Mouse (Mus musculus): ENCODE measurements around the gene Hmox2. TPM values are rescaled to one million over a fixed set of nuclear protein-coding genes. Genes with fewer than 3 reads are reported as not detected.
"Not testable (repeated sequence)": the region's sequence is repeated elsewhere in the genome, so short reads cannot be mapped to it uniquely, and the experiment has no call there.

Hmox2 gene
- polyA plus RNA-seq (2016; fragmentation: Nextera tagmentation; extraction: Ambion mirVana), result 88.9 and 90.0 TPM in 2 replicates

- Histone ChIP-seq H3K4me1 (peaks cover 5% of the 10 kb centered on the region), H3K9me3 (no peaks in the 10 kb centered on the region), H3K4me2 (replicated peaks) (peak within 1 kb of the TSS; percentile 74), H3K27ac (0 out of 2 replicates have a peak within 1 kb of the TSS, but pooled peaks have one; percentile 59), H3K9ac (peak within 1 kb of the TSS; percentile 83), H3K27me3 (replicated peaks) (no peaks in the 10 kb centered on the region), H3K36me3 (no peaks in the 10 kb centered on the region), H3K4me3 (peak within 1 kb of the TSS; percentile 89)
- WGBS, result 6% methylated on average over 35 of the region's 35 CpGs
- ATAC-seq (ENCODE audit: low FRiP score, low read depth), result peak; percentile 95
Observed at GRCm38 (mm10) chr16:4725780-4726527, at the start of gene Hmox2. Gene Hmox2 (plus strand): TSS chr16:4726361.

- no peak overlapping the region for H3K4me2 ChIP-seq (replicated peaks)
- H3K9me3 ChIP-seq, result no peaks in the 10 kb centered on the region
- WGBS, result 93% methylated on average over 5 of the region's 5 CpGs
- H3K27me3 ChIP-seq (replicated peaks), result no peaks in the 10 kb centered on the region
- H3K9ac ChIP-seq, result no peak overlapping the region
- ATAC-seq (ENCODE audit: low FRiP score, low read depth), result no peak
- H3K36me3 ChIP-seq, result peaks cover 11% of the 10 kb centered on the region; the same call in 1 of the 2 replicates
- no peak overlapping the region for H3K4me3 ChIP-seq
- no peak overlapping the region for H3K27ac ChIP-seq
- H3K4me1 ChIP-seq, result peaks cover 10% of the 10 kb centered on the region
Observed at GRCm38 (mm10) chr16:4676836-4677235, 49.3 kb upstream of the Hmox2 start.

- Histone ChIP-seq H3K4me1 (peaks cover 13% of the 10 kb centered on the region), H3K9ac (no peak overlapping the region), H3K27me3 (replicated peaks) (no peaks in the 10 kb centered on the region), H3K36me3 (peaks cover 11% of the 10 kb centered on the region; the same call in 1 of the 2 replicates), H3K27ac (no peak overlapping the region), H3K4me2 (replicated peaks) (peak overlapping the region; percentile 90), H3K4me3 (no peak overlapping the region), H3K9me3 (no peaks in the 10 kb centered on the region)
- WGBS, result 88% methylated on average over 5 of the region's 5 CpGs
- ATAC-seq (ENCODE audit: low FRiP score, low read depth), result no peak
Observed at GRCm38 (mm10) chr16:4678080-4678479, 48.1 kb upstream of the Hmox2 start.

- Histone ChIP-seq H3K9me3 (no peaks in the 10 kb centered on the region), H3K4me2 (replicated peaks) (peak within 1 kb of the TSS; percentile 90), H3K36me3 (peaks cover 11% of the 10 kb centered on the region; the same call in 1 of the 2 replicates), H3K27me3 (replicated peaks) (no peaks in the 10 kb centered on the region), H3K9ac (peak within 1 kb of the TSS; percentile 76), H3K27ac (no peak within 1 kb of the TSS), H3K4me3 (peak within 1 kb of the TSS; percentile 58), H3K4me1 (peaks cover 15% of the 10 kb centered on the region)
- peak; percentile 93 for ATAC-seq (ENCODE audit: low FRiP score, low read depth)
- under 1% methylated on average over 47 of the region's 47 CpGs for WGBS
Observed at GRCm38 (mm10) chr16:4679121-4680018, 46.8 kb upstream of the Hmox2 start, which contains the start of gene Coro7. Gene Coro7 (minus strand): TSS chr16:4679777.

- H3K27ac ChIP-seq; H3K4me3 ChIP-seq; ATAC-seq (ENCODE audit: low FRiP score, low read depth); H3K27me3 ChIP-seq (replicated peaks); H3K4me2 ChIP-seq (replicated peaks); H3K36me3 ChIP-seq; H3K9ac ChIP-seq; H3K9me3 ChIP-seq: not testable (repeated sequence)
- WGBS, result 89% methylated on average over 3 of the region's 3 CpGs
- H3K4me1 ChIP-seq, result peaks cover 18% of the 10 kb centered on the region
Observed at GRCm38 (mm10) chr16:4680922-4681455, 45.2 kb upstream of the Hmox2 start.

GRCm38 (mm10) chr16:4682628-4683179, 43.5 kb upstream of the Hmox2 start:
- Histone ChIP-seq H3K4me1 (peaks cover 18% of the 10 kb centered on the region), H3K36me3 (peaks cover 4% of the 10 kb centered on the region), H3K9me3 (no peaks in the 10 kb centered on the region), H3K27me3 (replicated peaks) (no peaks in the 10 kb centered on the region), H3K4me2 (replicated peaks) (peak overlapping the region; percentile 92), H3K9ac (no peak overlapping the region), H3K27ac (no peak overlapping the region), H3K4me3 (no peak overlapping the region)
- 77% methylated on average over 4 of the region's 4 CpGs for WGBS
- no peak for ATAC-seq (ENCODE audit: low FRiP score, low read depth)

GRCm38 (mm10) chr16:4683193-4683580, 43.0 kb upstream of the Hmox2 start:
- Histone ChIP-seq H3K27me3 (replicated peaks) (no peaks in the 10 kb centered on the region), H3K4me3 (peak overlapping the region; percentile 88), H3K36me3 (peaks cover 9% of the 10 kb centered on the region), H3K4me2 (replicated peaks) (peak overlapping the region; percentile 92), H3K4me1 (peaks cover 18% of the 10 kb centered on the region), H3K9me3 (no peaks in the 10 kb centered on the region), H3K27ac (no peak overlapping the region), H3K9ac (peak overlapping the region; percentile 50; the same call in 1 of the 2 replicates)
- WGBS, result 32% methylated on average over 9 of the region's 9 CpGs
- no peak for ATAC-seq (ENCODE audit: low FRiP score, low read depth)

GRCm38 (mm10) chr16:4683581-4684456, 42.3 kb upstream of the Hmox2 start:
- H3K36me3 ChIP-seq, result peaks cover 12% of the 10 kb centered on the region
- peak; percentile 80 for ATAC-seq (ENCODE audit: low FRiP score, low read depth)
- peak overlapping the region; percentile 92 for H3K4me2 ChIP-seq (replicated peaks)
- H3K4me1 ChIP-seq, result peaks cover 14% of the 10 kb centered on the region
- H3K27ac ChIP-seq, result no peak overlapping the region
- no peaks in the 10 kb centered on the region for H3K9me3 ChIP-seq
- peak overlapping the region; percentile 81 for H3K9ac ChIP-seq
- no peaks in the 10 kb centered on the region for H3K27me3 ChIP-seq (replicated peaks)
- WGBS, result under 1% methylated on average over 54 of the region's 54 CpGs
- peak overlapping the region; percentile 88 for H3K4me3 ChIP-seq

GRCm38 (mm10) chr16:4684457-4684791, 41.7 kb upstream of the Hmox2 start:
- no peak; the same call in 1 of the 2 replicates for ATAC-seq (ENCODE audit: low FRiP score, low read depth)
- Histone ChIP-seq H3K4me1 (peaks cover 8% of the 10 kb centered on the region), H3K4me2 (replicated peaks) (peak overlapping the region; percentile 92), H3K27me3 (replicated peaks) (no peaks in the 10 kb centered on the region), H3K36me3 (peaks cover 18% of the 10 kb centered on the region), H3K27ac (no peak overlapping the region), H3K4me3 (peak overlapping the region; percentile 88), H3K9ac (peak overlapping the region; percentile 81), H3K9me3 (no peaks in the 10 kb centered on the region)
- under 1% methylated on average over 9 of the region's 9 CpGs for WGBS

- not testable (repeated sequence) for H3K9me3 ChIP-seq; H3K4me2 ChIP-seq (replicated peaks); H3K4me3 ChIP-seq; H3K4me1 ChIP-seq; H3K27ac ChIP-seq; ATAC-seq (ENCODE audit: low FRiP score, low read depth); H3K27me3 ChIP-seq (replicated peaks); H3K9ac ChIP-seq
- peaks cover 61% of the 10 kb centered on the region for H3K36me3 ChIP-seq
- whole genome bisulfite sequencing, result 96% methylated on average over 4 of the region's 4 CpGs
Observed at GRCm38 (mm10) chr16:4689371-4689770, 36.8 kb upstream of the Hmox2 start.

GRCm38 (mm10) chr16:4701211-4701610, 24.9 kb upstream of the Hmox2 start:
- H3K9ac ChIP-seq, result no peak overlapping the region
- H3K4me3 ChIP-seq, result no peak overlapping the region
- no peak overlapping the region for H3K27ac ChIP-seq
- ATAC-seq (ENCODE audit: low FRiP score, low read depth), result no peak
- no peaks in the 10 kb centered on the region for H3K27me3 ChIP-seq (replicated peaks)
- H3K4me1 ChIP-seq, result no peaks in the 10 kb centered on the region
- no peak overlapping the region for H3K4me2 ChIP-seq (replicated peaks)
- peaks cover 96% of the 10 kb centered on the region for H3K36me3 ChIP-seq
- WGBS, result 93% methylated on average over 3 of the region's 3 CpGs
- H3K9me3 ChIP-seq, result no peaks in the 10 kb centered on the region
